Mouse (Mus musculus) layer of hippocampus, adult 9-11 months (tissue): ENCODE measurements around the gene Gk5.
"Not testable (repeated sequence)": the region's sequence is repeated elsewhere in the genome, so short reads cannot be mapped to it uniquely, and the experiment has no call there.

Source experiments
- DNase-seq: peaks from one replicate; pipeline ENCODE4 v3.0.0; 2022

The Gk5 gene

DNA sequence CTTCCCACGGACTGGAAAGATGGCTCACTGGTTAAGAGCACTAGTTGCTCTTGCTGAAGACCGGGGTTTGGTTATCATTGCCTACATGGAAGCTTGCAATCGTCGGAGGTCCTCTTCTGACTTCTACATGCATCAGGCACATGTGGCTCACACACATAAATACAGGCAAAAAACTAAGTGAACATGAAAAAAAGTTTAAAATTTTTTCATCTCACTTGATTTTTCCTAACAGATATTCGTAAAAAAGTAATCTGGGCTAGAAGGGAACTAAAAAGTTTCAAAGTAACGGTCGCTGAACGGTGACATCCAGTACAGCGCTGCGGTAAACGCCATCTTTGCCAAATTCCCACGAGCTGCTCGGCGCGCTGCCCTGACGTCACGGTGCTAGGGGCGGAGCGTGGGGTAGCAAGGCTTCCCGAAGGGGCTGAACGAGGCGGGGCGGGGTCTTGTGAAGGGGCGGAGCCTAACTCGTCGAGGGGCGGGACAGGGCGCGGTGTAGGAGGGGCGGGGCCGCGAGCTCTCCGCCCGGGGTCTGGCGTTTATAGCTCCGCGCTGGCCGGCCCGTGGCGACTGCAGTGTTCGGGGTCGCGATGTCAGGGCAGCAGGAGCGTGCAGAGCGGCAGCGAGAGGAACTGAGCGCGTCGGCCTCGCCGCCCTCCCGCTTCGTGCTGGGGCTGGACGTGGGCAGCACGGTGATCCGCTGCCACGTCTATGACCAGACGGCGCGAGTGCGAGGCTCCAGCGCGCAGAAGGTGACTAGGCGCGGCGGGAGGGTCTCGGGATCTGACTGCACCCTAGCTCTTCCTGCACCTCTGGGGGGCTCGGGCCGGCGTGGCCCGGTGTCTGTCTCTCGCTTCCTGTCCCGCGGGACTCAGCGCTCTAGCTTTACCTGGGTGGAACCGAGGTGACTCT, at the start of gene Gk5:
Gene Gk5, plus strand, starts transcription at position 502 of the 912 bp plus-strand sequence.
- peak; percentile 93 for DNase-seq

GRCm38 (mm10) chr9:96078752-96079315, 40.3 kb upstream of the Gk5 start:
- no peak for DNase-seq

DNA sequence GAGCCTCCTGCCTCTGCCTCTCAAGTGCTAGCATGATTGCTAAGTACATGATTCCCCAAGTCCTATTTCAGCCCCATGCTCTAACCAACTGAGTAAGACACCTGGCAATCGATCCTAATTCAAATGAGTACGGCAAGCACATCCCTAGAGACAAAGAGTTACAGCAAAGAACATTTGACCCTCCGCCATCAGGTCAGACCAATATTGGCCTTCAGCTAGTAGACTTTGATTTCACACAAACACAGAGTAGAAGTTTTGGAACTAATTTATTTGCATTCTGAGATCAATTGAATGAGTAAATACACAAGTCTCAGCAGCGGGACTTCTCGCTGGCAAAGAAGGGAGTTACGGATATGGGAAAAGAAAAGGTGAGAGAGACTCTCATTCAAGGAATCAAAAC, 33.9 kb upstream of the Gk5 start:
- DNase-seq = no peak

DNA sequence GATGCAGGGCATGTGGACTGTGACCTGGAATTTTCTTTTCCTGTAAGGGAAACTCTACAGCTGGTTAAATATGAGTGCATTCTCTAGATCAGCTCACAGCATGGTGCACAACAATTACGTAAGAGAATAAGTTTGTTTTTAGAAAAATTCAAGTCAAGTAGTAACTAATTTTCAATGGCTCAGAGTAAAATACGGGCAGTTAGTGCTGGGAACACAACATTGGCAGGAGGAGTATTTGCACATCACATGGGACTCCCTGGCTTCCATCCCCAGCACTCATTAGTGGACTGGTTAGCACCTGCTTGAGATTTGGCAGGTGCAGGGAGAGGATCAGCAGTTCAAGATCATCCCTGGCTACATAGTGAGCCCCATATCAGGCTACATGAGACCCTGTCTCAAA, 31.5 kb upstream of the Gk5 start:
- DNase-seq = no peak

GRCm38 (mm10) chr9:96088456-96088855, 30.7 kb upstream of the Gk5 start:
- not testable (repeated sequence) for DNase-seq

DNA sequence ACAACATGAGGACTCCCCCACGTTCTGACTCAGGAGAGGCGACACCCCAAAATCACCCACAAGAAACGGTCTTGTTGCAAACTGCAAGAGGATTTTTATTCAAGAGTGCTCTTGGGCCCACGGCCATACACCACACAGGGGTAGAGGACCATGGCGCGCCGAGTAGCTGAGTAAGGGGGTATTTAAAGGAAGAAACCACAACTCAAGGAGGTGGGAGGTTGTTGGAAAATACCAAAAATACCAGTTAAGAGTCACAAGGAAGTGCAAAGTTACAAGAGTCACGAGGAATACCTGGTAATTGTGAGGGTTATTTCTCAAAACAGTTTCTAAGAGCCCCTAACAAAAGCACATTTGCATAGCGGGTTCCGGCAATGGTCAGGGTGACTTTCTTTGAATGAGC, 26.5 kb upstream of the Gk5 start:
- DNase-seq = not testable (repeated sequence)

DNA sequence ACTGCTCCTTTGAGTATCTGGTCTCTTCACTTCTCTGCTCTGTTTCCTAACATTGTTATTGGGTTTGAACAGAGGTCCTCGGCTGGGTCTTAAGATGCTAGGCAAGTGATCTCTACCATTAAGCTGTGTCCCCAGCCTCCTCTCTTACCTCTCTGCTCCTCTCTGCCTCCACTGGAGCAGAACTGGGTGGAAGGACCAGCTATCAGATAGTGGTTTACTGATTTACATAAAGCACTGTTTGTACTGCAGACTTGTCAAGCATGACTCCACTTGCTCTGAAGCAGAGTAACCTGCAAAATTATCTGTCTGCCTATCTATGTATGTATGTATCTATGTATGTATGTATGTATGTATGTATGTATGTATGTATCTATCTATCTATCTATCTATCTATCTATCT, 25.9 kb upstream of the Gk5 start:
- no peak for DNase-seq

DNA sequence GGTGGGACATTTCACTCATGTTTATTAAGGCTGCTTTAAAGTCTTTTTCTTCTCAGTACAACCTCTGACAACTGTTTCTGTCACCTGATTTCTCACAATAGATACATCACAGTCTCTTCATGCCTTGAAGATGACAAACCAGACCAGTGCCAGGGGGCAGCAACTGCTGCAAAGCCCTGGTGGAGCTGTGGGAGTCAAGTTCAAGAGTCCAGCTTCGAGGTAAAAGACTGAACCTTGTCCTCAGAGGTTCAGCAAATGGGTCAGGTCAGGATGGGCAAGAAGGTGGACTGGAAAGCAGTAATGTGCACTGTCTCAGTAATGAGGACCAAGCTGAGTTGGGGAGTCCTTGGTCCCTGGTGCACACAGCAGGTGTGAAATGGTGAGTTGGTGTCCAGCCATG, 24.8 kb upstream of the Gk5 start:
- no peak for DNase-seq

DNA sequence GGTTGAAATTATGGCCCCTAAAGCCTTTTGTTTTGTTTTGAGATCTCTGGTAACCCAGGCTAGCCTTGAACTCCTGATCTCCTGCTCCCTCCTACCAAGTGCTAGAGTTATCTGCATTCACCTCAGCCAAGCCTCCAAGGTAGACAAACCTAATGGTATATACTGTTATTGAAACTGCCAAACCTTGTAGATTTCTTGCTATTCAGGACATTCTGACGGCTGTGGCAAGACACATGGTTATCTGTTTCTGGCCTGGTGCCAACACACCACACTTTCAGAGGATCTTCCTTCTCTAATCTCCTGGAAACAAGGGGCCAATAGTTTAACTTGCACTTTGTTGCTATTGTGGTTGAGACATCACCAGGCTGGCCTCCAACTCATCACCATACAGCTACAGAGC, 24.0 kb upstream of the Gk5 start:
- no peak for DNase-seq

DNA sequence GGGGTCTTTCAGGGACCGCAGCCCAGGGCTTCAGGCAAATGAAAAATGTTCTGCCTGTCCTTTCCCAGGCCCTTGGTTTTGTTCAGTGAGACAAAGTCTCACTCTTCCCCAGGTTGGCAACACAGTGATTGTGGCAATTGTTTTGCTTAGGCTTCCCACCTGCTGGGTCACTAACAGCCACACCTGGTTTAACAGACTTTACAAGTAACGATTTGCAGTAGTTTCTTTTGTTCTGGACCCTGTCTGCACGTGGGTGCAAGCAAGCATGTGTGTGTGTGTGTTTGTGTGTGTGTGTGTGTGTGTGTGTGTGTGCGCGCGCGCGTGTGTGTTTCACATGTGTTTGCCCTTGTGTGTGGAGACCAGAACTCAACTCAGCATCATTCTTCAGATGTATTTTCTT, 16.3 kb upstream of the Gk5 start:
- no peak for DNase-seq

DNA sequence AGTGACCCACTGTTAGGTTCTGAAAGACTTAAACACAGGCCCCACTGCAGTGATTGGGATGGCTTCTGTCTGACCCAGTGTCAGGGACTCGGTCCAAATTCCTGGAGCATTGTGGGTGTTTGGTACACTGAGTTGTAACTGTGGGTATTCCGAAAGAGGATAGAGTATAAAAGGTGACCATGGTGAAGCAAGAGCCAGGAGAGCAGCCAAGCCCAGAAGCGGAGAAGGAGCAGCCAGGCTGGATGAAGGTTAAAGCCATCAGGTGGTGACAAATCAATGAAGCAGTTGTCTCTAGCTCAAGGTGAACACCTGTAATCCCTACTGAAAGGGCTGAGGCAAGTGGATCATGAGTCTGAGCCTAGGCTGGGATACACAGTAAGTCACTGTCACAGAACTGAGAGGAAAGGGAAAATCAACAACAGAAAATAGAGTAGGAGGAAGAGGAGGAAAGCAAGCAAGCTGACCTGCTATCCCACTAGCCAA, 6.2 kb upstream of the Gk5 start:
- DNase-seq = no peak

DNA sequence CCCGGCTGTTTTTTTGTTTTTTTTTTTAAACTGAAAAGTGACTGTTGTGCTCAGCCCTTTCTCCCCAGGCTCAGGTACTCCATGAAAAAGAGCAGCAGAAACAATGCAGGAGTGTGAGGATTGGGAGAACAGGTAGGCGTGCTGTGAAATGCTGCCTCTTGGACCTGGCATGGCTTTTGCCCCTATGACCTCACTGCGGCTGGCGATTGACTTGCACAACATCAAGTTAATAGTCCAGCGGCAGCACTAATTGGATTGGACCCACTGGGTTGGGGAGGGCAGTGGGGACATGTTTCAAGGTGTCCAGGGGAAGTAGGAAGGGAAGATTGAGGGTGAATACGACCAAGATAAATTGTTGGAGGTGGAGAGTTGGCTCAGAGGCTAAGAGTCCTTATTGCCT, 2.4 kb upstream of the Gk5 start:
- DNase-seq = no peak

GRCm38 (mm10) chr9:96118216-96118615, 946 bp upstream of the Gk5 start:
- no peak for DNase-seq

- no peak for DNase-seq
Observed at GRCm38 (mm10) chr9:96127972-96128371, 8.8 kb downstream of the Gk5 start.

DNA sequence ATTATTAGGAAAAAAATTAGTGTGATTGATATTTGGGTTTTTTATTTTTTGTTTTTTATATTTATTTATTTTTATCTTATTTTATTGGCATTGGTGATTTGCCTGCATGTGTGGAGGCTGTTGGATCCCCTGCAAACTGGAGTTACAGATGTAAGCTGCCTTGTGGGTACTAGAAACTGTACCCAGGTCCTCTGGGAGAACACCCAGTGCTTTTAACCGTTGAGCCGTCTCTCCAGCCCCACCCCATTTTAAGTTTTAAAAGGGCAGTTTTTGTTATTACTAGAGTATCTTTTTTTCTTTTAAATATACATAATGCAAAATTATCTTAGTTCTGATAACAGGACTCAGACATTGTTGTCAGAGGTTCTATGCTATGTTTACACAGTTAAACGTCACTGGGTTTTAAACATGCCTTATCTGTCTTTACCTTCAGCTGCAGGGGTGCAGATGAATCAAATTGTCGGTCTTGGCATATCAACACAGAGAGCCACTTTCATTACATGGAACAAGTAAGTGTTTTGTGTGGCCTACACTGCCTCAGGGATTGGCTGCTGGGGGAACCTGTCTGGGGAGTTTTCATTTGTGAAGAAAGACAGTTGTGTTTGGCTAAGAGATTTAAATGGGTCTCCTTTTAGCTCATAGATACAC, 13.9 kb downstream of the Gk5 start:
- no peak for DNase-seq

DNA sequence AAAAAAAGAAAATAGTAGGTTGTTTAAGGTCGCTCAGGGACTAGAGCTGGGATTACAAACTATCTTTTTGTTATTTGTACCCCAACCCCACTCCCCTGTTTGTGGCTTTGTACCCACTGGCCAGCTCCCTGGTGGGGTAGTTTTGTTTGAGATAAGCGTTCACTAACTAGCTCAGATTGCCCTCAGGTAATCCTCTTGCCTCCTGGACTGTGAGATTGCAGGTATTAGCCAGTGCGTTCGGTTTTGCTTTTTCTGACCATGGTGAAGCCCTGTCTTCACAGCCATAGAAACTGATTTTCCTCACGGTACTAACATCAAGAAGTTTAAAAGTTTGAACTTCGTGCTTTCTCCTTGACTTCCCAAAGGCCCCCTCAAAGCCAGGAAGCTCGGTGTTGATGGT, 15.3 kb downstream of the Gk5 start:
- DNase-seq = no peak

- peak; percentile 42 for DNase-seq
Observed at GRCm38 (mm10) chr9:96134916-96135315, 15.8 kb downstream of the Gk5 start.

- peak; percentile 9 for DNase-seq
Observed at GRCm38 (mm10) chr9:96135461-96135860, 16.3 kb downstream of the Gk5 start.

- DNase-seq = no peak
Observed at GRCm38 (mm10) chr9:96138958-96139357, 19.8 kb downstream of the Gk5 start.

DNA sequence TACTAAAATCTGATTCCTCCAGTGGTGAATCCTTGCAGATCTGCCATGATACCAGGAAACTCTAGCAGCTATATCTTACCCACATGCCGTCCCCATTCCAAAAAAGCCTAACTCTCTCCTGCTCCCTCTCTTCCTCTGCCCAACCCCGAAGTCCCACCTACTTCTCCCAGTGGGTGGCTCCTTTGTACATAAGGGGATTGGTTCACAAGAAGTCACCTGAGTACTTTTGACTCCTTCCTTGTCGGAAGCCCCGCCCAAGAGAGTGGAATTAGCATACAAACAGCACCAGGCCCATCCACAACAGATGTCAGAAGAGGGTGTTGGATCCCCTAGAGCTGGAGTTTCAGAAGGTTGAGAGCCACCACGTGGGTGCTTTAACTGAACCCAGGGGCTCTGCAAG, 20.7 kb downstream of the Gk5 start:
- no peak for DNase-seq

DNA sequence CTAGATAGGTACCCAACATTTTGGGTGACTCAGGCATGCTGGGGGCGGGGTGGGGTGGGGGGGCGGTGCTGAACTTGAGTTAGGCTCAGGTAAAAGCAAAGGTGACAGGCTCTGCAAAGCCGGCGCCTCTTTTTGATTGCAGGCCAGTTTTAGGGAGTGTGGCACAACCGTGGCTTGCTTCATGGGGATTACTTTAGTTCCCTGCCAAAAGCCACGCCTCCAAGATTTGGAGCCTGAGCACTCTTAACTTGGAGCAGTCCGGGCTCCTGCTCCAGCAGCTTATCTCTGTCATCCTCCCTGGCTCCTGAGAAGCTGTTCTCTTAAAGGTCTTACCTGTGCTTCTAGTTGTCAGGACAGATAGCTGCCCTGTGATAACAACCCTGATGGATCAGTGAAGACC, 21.8 kb downstream of the Gk5 start:
- DNase-seq = no peak

GRCm38 (mm10) chr9:96142499-96142898, 23.3 kb downstream of the Gk5 start:
- DNase-seq = no peak

GRCm38 (mm10) chr9:96143633-96144032, 24.5 kb downstream of the Gk5 start:
- DNase-seq = no peak

DNA sequence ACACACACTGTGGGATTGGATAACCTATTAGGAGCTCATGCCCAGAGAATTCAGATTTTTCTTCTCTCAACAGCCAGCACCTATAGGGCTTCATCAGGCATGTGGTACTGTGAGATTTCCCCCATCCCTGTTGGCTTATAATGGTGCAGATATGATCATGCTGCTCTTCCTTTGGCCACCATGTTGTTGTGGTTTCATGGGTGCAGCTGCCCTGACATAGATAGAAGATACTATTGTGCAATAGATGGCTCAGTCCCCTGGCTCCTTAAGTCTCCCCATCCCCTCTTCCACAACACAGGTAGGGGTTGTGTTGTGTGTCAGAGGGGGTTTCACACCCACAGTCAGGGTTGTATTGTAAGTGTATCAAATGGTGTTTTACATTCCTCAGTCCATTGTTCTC, 25.7 kb downstream of the Gk5 start:
- no peak for DNase-seq
